Mouse (Mus musculus): ENCODE data around the gene Ccdc134. TPM values are rescaled to one million over a fixed set of nuclear protein-coding genes. Genes with fewer than 3 reads are reported as not detected.

Gene Ccdc134
- polyA plus RNA-seq, 1 experiment, result 10.9 TPM

DNA sequence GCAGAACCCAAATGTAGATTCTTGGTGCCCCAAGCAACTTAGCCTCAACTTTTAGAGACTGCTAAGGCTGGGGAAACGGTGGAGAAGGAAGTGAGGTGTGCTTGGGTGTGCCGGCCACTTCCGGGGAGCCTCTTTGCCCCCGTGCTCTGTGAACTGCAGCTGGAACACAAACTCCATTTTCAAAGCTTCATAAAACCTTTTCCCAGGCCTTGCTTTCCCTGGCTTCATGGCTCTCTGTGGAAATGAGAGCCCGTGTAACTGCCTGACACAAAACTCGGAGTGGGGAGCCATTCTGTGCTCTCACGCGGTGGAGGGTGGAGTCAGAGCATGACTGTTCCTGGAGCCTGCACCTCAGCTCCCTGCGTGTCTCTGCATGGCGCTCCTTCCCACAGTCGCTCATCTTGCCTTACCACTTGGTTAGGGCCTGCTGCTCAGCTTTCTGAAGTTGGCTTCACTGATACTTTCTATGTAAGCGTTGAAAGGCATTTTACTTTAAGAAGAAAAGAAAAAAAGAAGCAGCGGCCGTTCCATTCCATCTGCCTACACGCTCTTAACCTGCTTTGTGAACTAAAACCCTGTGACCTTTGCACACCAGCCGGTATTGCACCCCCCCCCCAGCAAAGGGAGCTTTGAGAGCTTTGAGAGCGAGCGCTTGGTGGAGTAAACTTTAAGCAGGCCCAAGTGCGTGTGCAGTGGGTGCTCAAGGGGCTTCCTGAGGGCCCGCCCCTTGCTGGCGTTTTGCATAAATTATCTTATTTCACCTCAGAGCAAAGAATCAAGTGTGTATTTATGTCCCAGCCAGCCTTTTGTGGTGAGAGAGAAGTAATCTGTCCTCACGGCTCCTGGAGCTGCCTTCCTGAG is 38.7 kb downstream of the Ccdc134 start:
- DNase-seq, result no peak
- H3K4me1 ChIP-seq (ENCODE audit: control insufficient read depth, insufficient read depth, low read length), result peaks cover 29% of the 10 kb centered on the region
- no peak for TF ChIP-seq POLR2A (IDR thresholded peaks at IDR 0.05; ENCODE audit: borderline replicate concordance, extremely low read depth, low read depth, low read length)
- TF ChIP-seq CTCF (IDR thresholded peaks at IDR 0.05; ENCODE audit: insufficient read depth, low read length), result no peak
- 49% methylated on average over 22 of the region's 22 CpGs for WGBS
- H3K4me3 ChIP-seq (replicated peaks; ENCODE audit: extremely low read depth, low read depth, low read length), result peak overlapping the region; percentile 6

DNA sequence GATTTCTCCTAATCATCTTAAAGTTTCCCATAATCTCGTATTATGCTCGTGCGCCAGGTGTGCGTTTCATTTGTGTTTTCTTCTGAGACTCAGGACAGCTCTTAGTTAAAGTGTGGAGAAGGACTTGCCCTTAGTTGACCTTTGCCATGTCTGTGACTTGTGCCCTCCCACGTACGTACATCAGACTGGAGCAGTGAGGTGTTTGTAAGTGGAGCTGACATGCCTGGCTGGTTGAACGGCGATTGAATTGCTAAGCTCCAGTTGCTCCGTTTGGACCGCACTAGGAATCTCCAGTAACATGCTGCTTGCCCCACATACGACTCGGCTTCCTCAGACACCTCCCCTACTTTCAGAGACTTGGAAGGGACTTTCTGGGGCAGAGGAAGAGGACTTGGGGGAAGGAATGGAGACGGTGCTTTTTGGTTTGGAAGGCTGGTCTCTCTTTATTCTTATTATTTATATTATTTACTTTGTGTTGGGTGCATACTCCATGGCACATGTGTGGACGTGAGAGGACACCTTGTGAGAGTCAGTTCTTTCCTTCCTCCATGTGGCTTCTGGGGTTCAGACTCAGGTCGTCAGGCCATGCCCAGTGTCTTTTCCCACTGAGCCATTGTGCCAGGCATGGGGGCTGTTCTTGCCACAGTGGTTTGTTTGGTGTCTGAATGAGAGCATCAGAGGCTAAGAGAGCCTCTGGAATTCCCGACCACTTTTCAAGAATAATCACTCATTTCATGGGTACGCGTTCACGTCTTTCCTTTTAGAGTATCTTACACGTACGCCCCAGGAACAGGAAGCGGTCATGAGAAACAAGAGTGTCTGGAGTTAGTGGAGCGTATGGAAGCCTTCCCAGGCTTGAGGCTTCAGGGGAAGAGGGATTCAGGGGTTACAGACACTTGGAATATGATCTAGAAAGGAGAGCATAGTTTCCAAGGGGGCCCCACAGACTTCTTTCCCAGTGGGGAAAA is 39.8 kb downstream of the Ccdc134 start:
- H3K4me1 ChIP-seq (ENCODE audit: control insufficient read depth, insufficient read depth, low read length), result peaks cover 29% of the 10 kb centered on the region
- TF ChIP-seq CTCF (IDR thresholded peaks at IDR 0.05; ENCODE audit: insufficient read depth, low read length) (no peak), POLR2A (IDR thresholded peaks at IDR 0.05; ENCODE audit: borderline replicate concordance, extremely low read depth, low read depth, low read length) (no peak)
- WGBS, result 43% methylated on average over 23 of the region's 23 CpGs
- no peak overlapping the region for H3K4me3 ChIP-seq (replicated peaks; ENCODE audit: extremely low read depth, low read depth, low read length)
- no peak for DNase-seq

DNA sequence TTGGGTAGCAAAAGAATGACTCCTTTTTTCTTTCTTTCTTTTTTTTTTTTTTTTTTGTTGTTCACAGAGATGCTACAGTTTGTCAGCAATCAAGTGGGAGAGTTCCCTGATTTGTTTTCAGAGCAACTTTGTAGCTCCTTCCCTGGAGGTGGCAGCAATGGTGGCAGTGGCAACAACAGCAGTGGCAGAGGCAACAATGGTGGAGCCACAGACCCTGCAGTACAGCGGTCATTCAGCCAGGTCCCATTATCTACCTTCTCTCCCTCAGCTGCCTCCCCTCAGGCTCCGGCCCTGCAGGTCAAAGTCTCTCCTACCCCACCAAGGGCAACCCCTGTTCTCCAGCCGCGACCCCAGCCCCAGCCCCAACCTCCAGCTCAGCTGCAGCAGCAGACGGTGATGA is 41.9 kb downstream of the Ccdc134 start:
- no peak for DNase-seq
- Histone ChIP-seq H3K4me1 (ENCODE audit: control insufficient read depth, insufficient read depth, low read length) (peaks cover 17% of the 10 kb centered on the region), H3K4me3 (replicated peaks; ENCODE audit: extremely low read depth, low read depth, low read length) (no peak overlapping the region)
- TF ChIP-seq CTCF (IDR thresholded peaks at IDR 0.05; ENCODE audit: insufficient read depth, low read length) (no peak), POLR2A (IDR thresholded peaks at IDR 0.05; ENCODE audit: borderline replicate concordance, extremely low read depth, low read depth, low read length) (no peak)
- WGBS, result 94% methylated on average over 5 of the region's 5 CpGs

DNA sequence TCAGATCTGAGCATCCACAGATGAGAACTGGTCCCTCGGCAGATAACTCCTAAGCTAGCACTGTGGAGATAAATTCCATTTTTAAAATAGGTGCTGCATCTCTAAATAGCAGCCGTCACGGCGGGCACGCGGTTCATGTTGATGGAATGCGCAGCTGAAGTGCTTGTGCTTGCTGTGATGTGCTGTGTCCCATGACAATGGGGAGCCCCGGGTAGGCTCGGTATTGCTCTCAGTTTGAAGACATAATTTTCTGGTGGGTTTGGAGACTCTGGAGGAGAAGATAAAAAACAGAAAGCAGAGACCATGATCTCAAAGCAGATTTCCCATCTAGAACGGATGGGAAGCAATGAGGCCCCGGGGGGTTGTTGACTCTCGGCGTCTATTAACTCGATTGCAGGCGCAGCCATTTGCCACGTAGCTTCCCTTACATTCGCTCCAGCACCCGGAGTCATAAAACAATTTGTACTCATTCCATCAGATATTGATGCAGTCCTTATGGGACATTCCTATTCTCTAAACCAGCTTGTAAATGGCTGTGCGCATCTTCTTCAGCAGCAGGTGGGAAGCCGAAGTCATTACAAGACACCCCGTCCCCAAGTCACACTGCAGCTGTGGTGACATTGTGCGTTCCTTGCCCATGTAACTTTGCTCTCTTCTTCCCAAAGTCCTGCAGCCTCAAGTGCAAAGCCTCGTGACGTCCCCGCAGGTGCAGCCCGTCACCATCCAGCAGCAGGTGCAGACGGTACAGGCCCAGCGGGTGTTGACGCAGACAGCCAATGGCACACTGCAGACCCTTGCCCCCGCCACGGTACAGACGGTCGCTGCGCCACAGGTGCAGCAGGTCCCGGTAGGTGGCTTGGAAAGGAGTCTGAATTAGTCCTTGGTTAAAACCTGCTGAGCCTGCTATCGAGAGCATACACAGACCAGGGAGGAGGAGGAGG is 43.0 kb downstream of the Ccdc134 start:
- no peak overlapping the region for H3K4me3 ChIP-seq (replicated peaks; ENCODE audit: extremely low read depth, low read depth, low read length)
- peaks cover 15% of the 10 kb centered on the region for H3K4me1 ChIP-seq (ENCODE audit: control insufficient read depth, insufficient read depth, low read length)
- 91% methylated on average over 36 of the region's 36 CpGs for WGBS
- no peak for TF ChIP-seq POLR2A (IDR thresholded peaks at IDR 0.05; ENCODE audit: borderline replicate concordance, extremely low read depth, low read depth, low read length)
- no peak for TF ChIP-seq CTCF (IDR thresholded peaks at IDR 0.05; ENCODE audit: insufficient read depth, low read length)
- no peak for DNase-seq

DNA sequence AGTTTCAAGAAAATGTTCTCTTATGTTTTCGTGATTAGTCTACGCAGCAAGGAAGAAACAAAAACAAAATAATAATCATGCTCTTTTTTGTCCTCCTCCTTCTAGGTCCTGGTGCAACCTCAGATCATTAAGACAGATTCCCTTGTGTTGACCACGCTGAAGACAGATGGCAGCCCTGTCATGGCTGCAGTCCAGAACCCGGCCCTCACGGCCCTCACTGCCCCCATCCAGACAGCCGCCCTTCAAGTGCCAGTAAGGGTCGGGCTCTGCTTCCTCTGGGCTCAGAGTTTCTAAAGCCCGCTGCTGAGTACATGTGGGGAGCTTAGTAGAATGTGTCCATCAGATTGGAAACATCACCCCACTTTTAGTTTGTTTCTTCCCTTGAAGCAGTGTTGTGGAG is 44.9 kb downstream of the Ccdc134 start:
- 65% methylated on average over 8 of the region's 8 CpGs for WGBS
- H3K4me1 ChIP-seq (ENCODE audit: control insufficient read depth, insufficient read depth, low read length), result peaks cover 8% of the 10 kb centered on the region
- H3K4me3 ChIP-seq (replicated peaks; ENCODE audit: extremely low read depth, low read depth, low read length), result no peak overlapping the region
- no peak for DNase-seq
- no peak for TF ChIP-seq POLR2A (IDR thresholded peaks at IDR 0.05; ENCODE audit: borderline replicate concordance, extremely low read depth, low read depth, low read length)
- no peak for TF ChIP-seq CTCF (IDR thresholded peaks at IDR 0.05; ENCODE audit: insufficient read depth, low read length)

DNA sequence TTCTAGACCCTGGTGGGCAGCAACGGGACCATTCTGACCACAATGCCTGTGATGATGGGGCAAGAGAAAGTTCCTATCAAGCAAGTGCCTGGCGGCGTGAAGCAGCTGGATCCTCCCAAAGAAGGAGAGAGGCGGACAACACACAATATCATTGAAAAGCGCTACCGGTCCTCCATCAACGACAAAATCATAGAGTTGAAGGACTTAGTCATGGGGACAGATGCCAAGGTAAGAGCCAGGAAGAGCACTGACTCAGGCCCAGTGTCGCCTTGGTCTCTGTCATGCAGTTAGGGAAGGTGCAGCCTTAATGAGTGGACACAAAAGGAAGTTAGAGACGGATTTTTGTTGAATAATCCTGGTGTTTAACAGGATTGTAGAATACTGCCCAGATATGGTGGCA is 47.4 kb downstream of the Ccdc134 start:
- TF ChIP-seq CTCF (IDR thresholded peaks at IDR 0.05; ENCODE audit: insufficient read depth, low read length) (no peak), POLR2A (IDR thresholded peaks at IDR 0.05; ENCODE audit: borderline replicate concordance, extremely low read depth, low read depth, low read length) (no peak)
- 93% methylated on average over 9 of the region's 9 CpGs for WGBS
- Histone ChIP-seq H3K4me1 (ENCODE audit: control insufficient read depth, insufficient read depth, low read length) (no peaks in the 10 kb centered on the region), H3K4me3 (replicated peaks; ENCODE audit: extremely low read depth, low read depth, low read length) (no peak overlapping the region)
- no peak for DNase-seq

DNA sequence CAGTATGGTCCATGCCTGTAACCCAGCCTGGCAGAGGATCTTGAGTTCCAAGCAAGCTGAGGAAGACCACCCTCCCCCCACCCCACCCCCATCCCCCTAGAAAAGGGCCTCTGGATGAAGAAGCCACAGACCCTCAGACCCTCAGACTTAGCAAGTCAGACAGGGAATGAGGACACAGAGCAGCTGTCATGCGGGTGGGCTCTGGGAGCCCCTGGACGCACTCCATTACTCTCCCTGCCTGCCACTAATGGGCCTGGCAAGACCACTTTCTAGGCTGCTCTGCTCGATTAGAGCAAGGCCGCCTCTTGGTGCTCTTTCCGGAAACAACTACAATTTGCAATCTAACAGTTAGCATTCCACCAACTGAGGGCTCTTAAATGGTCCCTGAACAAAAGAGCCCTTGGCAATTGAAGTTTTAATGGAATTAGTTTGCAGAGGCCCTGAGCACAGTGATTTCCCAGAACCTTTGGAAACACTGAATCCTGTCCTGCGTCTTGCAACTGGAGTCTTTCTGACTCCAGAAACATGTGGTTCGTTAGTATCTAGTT is 50.1 kb downstream of the Ccdc134 start:
- no peak for TF ChIP-seq POLR2A (IDR thresholded peaks at IDR 0.05; ENCODE audit: borderline replicate concordance, extremely low read depth, low read depth, low read length)
- no peak for TF ChIP-seq CTCF (IDR thresholded peaks at IDR 0.05; ENCODE audit: insufficient read depth, low read length)
- Histone ChIP-seq H3K4me1 (ENCODE audit: control insufficient read depth, insufficient read depth, low read length) (no peaks in the 10 kb centered on the region), H3K4me3 (replicated peaks; ENCODE audit: extremely low read depth, low read depth, low read length) (no peak overlapping the region)
- DNase-seq, result no peak
- WGBS, result 85% methylated on average over 7 of the region's 7 CpGs

DNA sequence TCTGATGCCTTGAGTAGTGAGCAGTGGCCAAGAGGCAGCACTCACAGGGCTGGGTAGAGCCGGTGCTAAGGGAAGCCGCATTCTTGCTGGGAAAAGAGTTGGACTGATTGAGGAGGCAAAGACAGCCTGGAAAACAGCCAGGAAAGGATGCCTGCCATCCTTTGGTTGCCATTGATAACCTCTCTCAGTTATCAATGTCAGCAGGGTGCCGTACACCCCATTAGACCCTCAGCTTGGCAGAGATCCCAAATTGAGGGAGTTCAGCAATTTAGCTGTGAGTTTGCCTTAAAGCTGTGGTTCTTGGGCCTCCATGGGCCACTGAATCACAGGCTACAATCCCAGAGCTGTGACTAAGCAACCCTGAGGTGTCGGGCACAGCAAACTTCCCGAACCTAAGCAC is 53.4 kb downstream of the Ccdc134 start:
- H3K4me3 ChIP-seq (replicated peaks; ENCODE audit: extremely low read depth, low read depth, low read length), result no peak overlapping the region
- H3K4me1 ChIP-seq (ENCODE audit: control insufficient read depth, insufficient read depth, low read length), result no peaks in the 10 kb centered on the region
- 79% methylated on average over 5 of the region's 5 CpGs for whole genome bisulfite sequencing
- TF ChIP-seq CTCF (IDR thresholded peaks at IDR 0.05; ENCODE audit: insufficient read depth, low read length), result no peak
- no peak for TF ChIP-seq POLR2A (IDR thresholded peaks at IDR 0.05; ENCODE audit: borderline replicate concordance, extremely low read depth, low read depth, low read length)
- DNase-seq, result no peak
